Mouse (Mus musculus) liver, adult 2 months (tissue): ENCODE measurements around the gene BC052040.

Experiments used
- CTCF ChIP-seq: fragments of 200-500 bp; IDR thresholded peaks from 2 replicates; pipeline ENCODE4 v1.5.1; 2011; ENCODE audit warnings: low read depth, low read length, control low read depth
- POLR2A ChIP-seq: fragments of 200-500 bp; IDR thresholded peaks from 2 replicates; pipeline ENCODE4 v1.6.1; 2011; ENCODE audit warnings: low read length, control low read depth; ENCODE audit not compliant: insufficient read depth; ENCODE audit errors: extremely low read depth

GRCm38 (mm10) chr2:115602116-115602515 lies 20.6 kb downstream of the BC052040 start:
- TF ChIP-seq POLR2A (no peak), CTCF (no peak)
